Mouse (Mus musculus) heart, embryonic 16.5 days (tissue): ENCODE data around the gene Gm9837. TPM values are rescaled to one million over a fixed set of nuclear protein-coding genes. Genes with fewer than 3 reads are reported as not detected.
"Not testable (repeated sequence)": the region's sequence is repeated elsewhere in the genome, so short reads cannot be mapped to it uniquely, and the experiment has no call there.

Experiments used
- ATAC-seq: fragments of 200-750 bp; cut with Nextera tagmentation; replicated peaks from 2 replicates; pipeline ENCODE4 v1.8.0; 2017; ENCODE audit warnings: moderate number of reproducible peaks; ENCODE audit not compliant: insufficient read depth, low FRiP score; ENCODE audit errors: extremely low read depth
- H3K27ac ChIP-seq: fragments of 300-500 bp; sonication (generic); 2 replicates; pipeline ENCODE4 v1.5.1; 2014; ENCODE audit warnings: mild to moderate bottlenecking, low read length, control low read depth, moderate library complexity
- H3K27me3 ChIP-seq: fragments of 300-500 bp; sonication (generic); 2 replicates; pipeline ENCODE4 v1.6.1; 2014; ENCODE audit warnings: low read length, mixed read lengths; ENCODE audit not compliant: control insufficient read depth, insufficient read depth
- H3K36me3 ChIP-seq: fragments of 300-500 bp; sonication (generic); 2 replicates; pipeline ENCODE4 v1.6.1; 2014; ENCODE audit not compliant: control insufficient read depth, insufficient read depth
- H3K4me1 ChIP-seq: fragments of 300-500 bp; sonication (generic); 2 replicates; pipeline ENCODE4 v1.6.1; 2014; ENCODE audit warnings: low read length, mixed read lengths; ENCODE audit not compliant: control insufficient read depth, insufficient read depth
- H3K4me2 ChIP-seq: fragments of 300-500 bp; sonication (generic); 2 replicates; pipeline ENCODE4 v1.6.1; 2014; ENCODE audit warnings: low read depth, mild to moderate bottlenecking, control low read depth, low read length
- H3K4me3 ChIP-seq: fragments of 300-500 bp; sonication (generic); 2 replicates; pipeline ENCODE4 v1.5.1; 2014; ENCODE audit warnings: mild to moderate bottlenecking, control low read depth, low read length
- H3K9ac ChIP-seq: fragments of 300-500 bp; sonication (generic); 2 replicates; pipeline ENCODE4 v1.6.1; 2014; ENCODE audit warnings: low read length, control low read depth
- H3K9me3 ChIP-seq: fragments of 300-500 bp; sonication (generic); replicated peaks from 2 replicates; pipeline ENCODE4 v1.6.1; 2016; ENCODE audit warnings: low read length; ENCODE audit not compliant: control insufficient read depth
- WGBS: fragments of 180-500 bp; shearing (Covaris S2); extraction: QIAGEN DNeasy Blood & Tissue Kit; methylation state at CpG from one replicate; pipeline ENCODE4 v1.1.7; 2014; 5-methylcytosine and 5-hydroxymethylcytosine counted together
- polyA plus RNA-seq: library from polyadenylated mRNA; unstranded; fragments of >200 nt; fragmentation: Nextera tagmentation; extraction: Ambion mirVana; gene quantifications from 2 replicates; pipeline ENCODE4 v1.2.1, GENCODE M21; 2015

Gene Gm9837
- polyA plus RNA-seq, 1 experiment from 2014 or later = not detected

DNA sequence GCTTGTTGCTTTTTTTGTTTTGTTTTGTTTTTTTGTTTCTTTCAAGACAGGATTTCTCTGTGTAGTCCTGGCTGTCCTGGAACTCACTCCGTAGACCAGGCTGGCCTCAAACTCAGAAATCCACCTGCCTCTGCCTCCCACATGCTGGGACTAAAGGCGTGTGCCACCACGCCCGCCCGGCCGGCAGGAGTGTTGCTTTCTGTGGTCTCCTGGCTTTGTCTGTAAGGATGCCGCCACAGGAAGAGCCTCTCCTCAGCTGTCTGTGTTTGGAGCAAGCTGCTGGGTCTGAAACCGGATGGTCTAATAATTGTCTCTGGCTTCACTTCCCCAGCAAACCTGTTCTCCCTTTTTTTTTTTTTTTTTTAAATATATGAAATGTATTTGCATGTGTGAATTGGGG lies 34.8 kb downstream of the Gm9837 start:
- 75% methylated on average over 8 of the region's 8 CpGs for WGBS

DNA sequence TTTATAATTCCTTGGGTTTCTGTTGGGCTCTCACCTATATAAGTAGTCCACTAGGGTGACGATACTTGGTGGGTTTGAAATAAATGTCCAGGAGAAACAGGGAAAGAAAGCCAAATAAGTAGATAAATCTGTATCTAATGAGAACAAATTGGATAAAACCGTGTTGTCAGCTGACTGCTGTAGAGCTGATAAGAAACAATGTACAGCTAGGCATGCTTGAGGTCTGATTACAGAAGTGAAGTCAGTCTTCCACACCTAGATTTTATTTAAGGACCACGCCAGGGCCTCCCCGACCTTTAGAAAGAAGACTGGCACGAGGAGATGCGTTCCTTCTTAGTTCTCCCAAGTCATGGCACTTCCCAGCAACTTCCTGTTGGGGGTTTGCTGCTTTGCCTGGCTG lies 37.2 kb downstream of the Gm9837 start:
- WGBS = 39% methylated on average over 6 of the region's 6 CpGs
- ATAC-seq = no peak

More for the DNA sequence above, 34.8 kb downstream of the Gm9837 start:
- Histone ChIP-seq H3K27ac (no peak overlapping the region), H3K4me1 (peaks cover 4% of the 10 kb centered on the region; the same call in 1 of the 2 replicates), H3K27me3 (no peaks in the 10 kb centered on the region), H3K36me3 (no peaks in the 10 kb centered on the region), H3K9me3 (no peaks in the 10 kb centered on the region), H3K9ac (no peak overlapping the region), H3K4me2 (no peak overlapping the region), H3K4me3 (no peak overlapping the region)
- no peak for ATAC-seq

DNA sequence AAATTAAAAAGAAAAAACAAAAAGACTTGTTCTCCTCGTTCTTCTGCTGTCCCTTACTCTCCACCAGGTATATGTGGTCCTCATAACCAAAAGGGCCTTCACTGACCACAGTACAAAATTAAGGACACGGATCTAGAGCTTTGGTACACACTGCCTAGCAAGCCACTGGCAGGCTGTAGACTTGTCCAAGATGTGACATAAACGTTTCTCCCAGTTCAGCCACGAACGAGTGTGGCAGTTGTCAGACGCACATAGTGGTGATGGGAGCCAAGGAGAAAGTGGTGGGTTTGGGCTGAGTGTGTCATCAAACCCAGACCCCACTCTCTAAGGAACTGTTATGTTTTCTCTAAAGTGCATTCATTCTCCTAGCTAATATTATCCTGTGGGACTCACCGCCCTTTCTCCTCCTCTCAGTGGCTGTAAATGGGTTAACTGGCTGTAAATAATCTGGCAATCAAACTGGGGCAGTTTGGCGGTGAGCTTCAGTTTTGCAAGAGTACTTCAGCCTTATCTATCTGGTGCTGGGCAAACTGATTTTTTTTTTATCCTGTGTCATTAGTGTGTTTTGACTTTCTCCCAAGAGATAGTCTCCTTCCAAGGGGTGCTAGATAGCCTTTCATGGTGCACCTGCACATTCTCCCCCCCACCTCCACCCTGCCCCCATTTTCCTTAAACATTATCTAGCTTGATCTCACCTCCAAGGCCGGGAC lies 38.8 kb downstream of the Gm9837 start:
- WGBS = 16% methylated on average over 9 of the region's 9 CpGs
- Histone ChIP-seq H3K9ac (peak overlapping the region; percentile 58), H3K27ac (peak overlapping the region; percentile 94), H3K4me3 (peak overlapping the region; percentile 96), H3K36me3 (peaks cover 9% of the 10 kb centered on the region), H3K27me3 (no peaks in the 10 kb centered on the region), H3K9me3 (no peaks in the 10 kb centered on the region), H3K4me2 (peak overlapping the region; percentile 89), H3K4me1 (peaks cover 12% of the 10 kb centered on the region)
- ATAC-seq = peak; percentile 4; the same call in 1 of the 2 replicates

More for the DNA sequence above, 37.2 kb downstream of the Gm9837 start:
- no peak overlapping the region for H3K4me2 ChIP-seq
- no peak overlapping the region for H3K27ac ChIP-seq
- H3K9ac ChIP-seq = no peak overlapping the region
- no peaks in the 10 kb centered on the region for H3K27me3 ChIP-seq
- H3K36me3 ChIP-seq = peaks cover 9% of the 10 kb centered on the region
- peaks cover 12% of the 10 kb centered on the region for H3K4me1 ChIP-seq
- no peak overlapping the region for H3K4me3 ChIP-seq
- H3K9me3 ChIP-seq = no peaks in the 10 kb centered on the region

DNA sequence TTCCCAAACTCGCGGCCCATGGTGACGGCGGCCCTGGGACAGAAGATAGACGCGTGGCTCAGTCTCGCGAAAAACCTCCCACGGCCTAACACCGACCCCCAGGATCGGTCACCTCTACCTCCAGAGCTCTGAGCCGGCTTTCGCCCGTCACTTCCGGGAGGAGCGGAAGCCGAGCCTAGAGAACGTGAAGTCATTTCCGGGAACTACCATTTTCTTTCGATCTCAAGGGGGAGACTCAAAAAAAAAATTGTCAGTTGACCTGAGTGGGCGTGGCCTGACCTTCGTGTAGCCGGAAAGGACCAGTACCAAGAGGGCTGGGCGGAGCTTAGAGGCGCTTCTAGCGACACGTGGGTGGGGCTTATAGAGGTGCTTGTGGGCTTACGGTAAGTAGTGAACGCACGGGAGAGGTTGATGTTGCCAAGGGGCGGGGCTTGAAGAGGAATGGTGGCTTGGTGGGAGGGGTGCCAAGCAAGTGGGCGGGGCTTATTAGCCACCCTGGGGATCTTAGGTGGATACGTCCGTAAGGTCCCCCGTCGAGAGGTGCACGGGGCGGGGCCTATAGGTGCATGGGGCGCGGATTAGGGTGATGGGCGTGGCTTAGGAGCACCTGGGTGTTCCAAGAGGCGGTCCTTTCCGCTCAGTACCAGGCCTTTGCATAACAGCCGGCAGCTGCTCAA lies 39.5 kb downstream of the Gm9837 start, which contains the start of the genes Uqcrq and Gdf9:
Gene Uqcrq (minus strand): TSS at position 162 of the 677 bp plus-strand sequence.
Gene Gdf9 (plus strand): TSS at position 354 of the 677 bp plus-strand sequence.
- Histone ChIP-seq H3K9ac (peak within 1 kb of the TSS; percentile 97), H3K4me3 (peak within 1 kb of the TSS; percentile 96), H3K27ac (peak within 1 kb of the TSS; percentile 94), H3K4me2 (peak within 1 kb of the TSS; percentile 89), H3K9me3 (no peaks in the 10 kb centered on the region), H3K36me3 (peaks cover 9% of the 10 kb centered on the region), H3K4me1 (peaks cover 12% of the 10 kb centered on the region), H3K27me3 (no peaks in the 10 kb centered on the region)
- under 1% methylated on average over 44 of the region's 44 CpGs for WGBS
- ATAC-seq = peak; percentile 96

DNA sequence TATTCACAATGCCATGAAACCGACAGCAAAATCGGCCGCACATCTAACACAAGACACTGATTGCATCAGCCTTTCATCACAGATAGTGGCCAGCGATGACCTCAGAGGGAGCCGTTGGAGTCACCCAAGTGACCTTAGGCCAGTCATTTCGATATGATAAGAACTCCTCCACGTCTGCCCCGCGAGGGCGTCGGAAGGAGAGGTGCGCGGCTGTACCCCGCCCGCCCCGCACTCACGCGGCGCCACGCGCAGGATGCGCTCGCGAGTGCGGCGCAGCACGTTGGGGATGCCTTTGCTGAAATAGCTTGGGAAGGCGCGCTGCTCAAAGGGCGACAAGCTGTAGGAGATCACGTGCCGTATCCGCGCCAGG lies 40.0 kb downstream of the Gm9837 start:
- Histone ChIP-seq H3K9me3 (no peaks in the 10 kb centered on the region), H3K27ac (peak overlapping the region; percentile 94), H3K4me2 (peak overlapping the region; percentile 89), H3K27me3 (no peaks in the 10 kb centered on the region), H3K36me3 (peaks cover 9% of the 10 kb centered on the region), H3K9ac (peak overlapping the region; percentile 97), H3K4me3 (peak overlapping the region; percentile 96), H3K4me1 (peaks cover 13% of the 10 kb centered on the region)
- ATAC-seq = peak; percentile 43
- under 1% methylated on average over 34 of the region's 34 CpGs for WGBS

DNA sequence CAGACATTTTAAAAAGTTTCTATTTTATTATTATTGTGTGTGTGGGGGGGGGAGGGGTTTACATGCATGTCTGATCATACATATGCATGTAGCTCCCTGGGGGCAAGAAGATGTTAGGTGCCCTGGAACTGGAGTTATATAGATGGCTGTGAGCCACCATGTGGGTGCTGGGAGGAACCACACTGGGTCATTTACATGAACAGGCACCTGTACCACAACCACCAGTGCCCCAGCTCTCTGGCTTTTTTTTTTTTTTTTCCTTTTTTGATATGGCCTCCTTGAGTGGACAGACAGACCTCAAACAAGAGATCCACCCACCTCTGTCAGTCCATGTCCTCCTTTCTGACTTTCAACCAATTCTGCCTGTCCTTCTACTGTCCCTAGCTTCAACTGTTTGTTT lies 41.1 kb downstream of the Gm9837 start:
- H3K27ac ChIP-seq = no peak overlapping the region
- peak overlapping the region; percentile 89; the same call in 1 of the 2 replicates for H3K4me2 ChIP-seq
- H3K4me1 ChIP-seq = peaks cover 19% of the 10 kb centered on the region
- H3K36me3 ChIP-seq = peaks cover 9% of the 10 kb centered on the region
- H3K9ac ChIP-seq = no peak overlapping the region
- no peaks in the 10 kb centered on the region for H3K9me3 ChIP-seq
- H3K27me3 ChIP-seq = no peaks in the 10 kb centered on the region
- no peak for ATAC-seq
- H3K4me3 ChIP-seq = no peak overlapping the region; the same call in 1 of the 2 replicates

DNA sequence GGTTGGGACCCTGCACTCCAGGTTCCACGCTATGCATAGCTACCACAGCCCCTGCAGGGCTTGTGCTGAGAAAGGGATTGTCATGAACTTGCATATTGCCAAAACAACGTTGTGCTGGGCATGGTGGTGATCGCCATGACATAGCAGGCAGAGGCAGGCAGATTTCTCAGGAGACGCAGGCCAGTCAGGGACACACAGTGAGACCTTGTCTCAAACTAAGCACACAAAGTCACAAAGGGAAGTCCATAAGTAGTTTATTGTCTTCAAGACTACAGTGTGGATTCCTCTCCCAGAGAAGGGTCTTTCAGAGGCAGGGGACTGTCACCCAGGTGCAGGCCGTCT lies 41.6 kb downstream of the Gm9837 start:
- Histone ChIP-seq H3K36me3 (peaks cover 9% of the 10 kb centered on the region), H3K4me1 (peaks cover 19% of the 10 kb centered on the region), H3K9me3 (no peaks in the 10 kb centered on the region), H3K27me3 (no peaks in the 10 kb centered on the region), H3K27ac (no peak overlapping the region), H3K4me3 (no peak overlapping the region), H3K9ac (no peak overlapping the region), H3K4me2 (no peak overlapping the region)
- ATAC-seq = no peak
- 91% methylated on average over 5 of the region's 5 CpGs for WGBS

DNA sequence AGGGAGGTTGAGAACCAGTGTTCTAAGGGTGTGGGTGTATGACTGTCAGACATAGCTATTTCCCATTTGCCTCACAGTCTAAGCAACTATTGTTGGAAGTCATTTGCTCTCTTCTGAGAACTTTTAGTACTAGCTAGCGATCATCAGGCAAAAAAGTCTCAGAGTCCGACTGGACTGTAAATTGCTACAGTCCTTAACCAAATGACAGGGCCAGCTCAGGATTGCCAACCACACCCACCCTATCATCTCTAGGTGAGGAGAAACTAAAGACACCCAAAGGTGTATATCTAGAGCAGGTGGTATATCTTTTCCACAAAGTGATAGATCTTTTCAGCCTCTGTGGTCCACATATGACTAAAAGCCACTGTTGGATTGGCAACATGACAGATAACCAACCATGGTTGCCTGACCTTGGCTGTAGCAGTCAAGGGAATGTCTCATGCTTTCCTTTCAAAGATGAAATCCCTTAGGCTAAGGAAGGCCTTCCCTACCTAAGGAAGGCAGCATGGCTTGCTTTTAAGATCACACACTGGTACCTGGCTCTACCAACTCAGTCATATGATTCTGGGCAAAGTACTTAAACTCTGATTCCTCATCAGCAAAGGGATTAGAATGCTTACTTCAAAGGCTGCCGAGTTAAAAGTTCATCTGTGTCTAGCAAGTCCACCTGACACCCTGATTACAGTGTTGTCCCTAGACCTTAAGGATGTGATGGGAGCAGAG lies 42.1 kb downstream of the Gm9837 start:
- Histone ChIP-seq H3K4me1 (peaks cover 20% of the 10 kb centered on the region), H3K4me3 (no peak overlapping the region)
- 86% methylated on average over 3 of the region's 3 CpGs for WGBS

DNA sequence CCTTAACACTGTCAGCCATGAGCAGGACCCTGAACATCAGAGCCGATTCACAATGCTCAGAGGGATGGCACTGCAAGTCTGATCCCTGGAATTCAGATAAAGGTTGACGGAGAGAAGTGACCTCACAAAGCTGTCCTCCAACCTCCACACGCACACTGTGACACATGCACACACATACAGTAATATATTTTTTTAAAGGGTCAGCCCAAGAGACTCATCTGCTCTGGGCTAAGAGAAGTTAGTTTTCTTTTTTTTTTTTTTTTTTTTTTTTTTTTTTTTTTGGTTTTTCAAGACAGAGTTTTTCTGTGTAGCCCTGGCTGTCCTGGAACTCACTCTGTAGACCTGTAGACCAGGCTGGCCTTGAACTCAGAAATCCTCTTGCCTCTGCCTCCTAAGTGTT lies 43.4 kb downstream of the Gm9837 start:
- H3K27me3 ChIP-seq, ATAC-seq, H3K4me2 ChIP-seq, H3K4me3 ChIP-seq, H3K9me3 ChIP-seq, H3K9ac ChIP-seq, H3K36me3 ChIP-seq, H3K27ac ChIP-seq: not testable (repeated sequence)
- peaks cover 26% of the 10 kb centered on the region for H3K4me1 ChIP-seq
- 55% methylated on average over 3 of the region's 3 CpGs for WGBS

More for the DNA sequence above, 42.1 kb downstream of the Gm9837 start:
- H3K9ac ChIP-seq = no peak overlapping the region
- ATAC-seq = no peak
- no peaks in the 10 kb centered on the region for H3K27me3 ChIP-seq
- H3K4me2 ChIP-seq = no peak overlapping the region
- H3K27ac ChIP-seq = no peak overlapping the region
- no peaks in the 10 kb centered on the region for H3K9me3 ChIP-seq
- H3K36me3 ChIP-seq = peaks cover 9% of the 10 kb centered on the region
